Mouse (Mus musculus): Measurements from ENCODE around the gene Veph1.

Veph1 gene

GRCm38 (mm10) chr3:66224931-66225537, 71.6 kb downstream of the Veph1 start:
- no peak for DNase-seq (ENCODE audit: low read depth, low spot score)

DNA sequence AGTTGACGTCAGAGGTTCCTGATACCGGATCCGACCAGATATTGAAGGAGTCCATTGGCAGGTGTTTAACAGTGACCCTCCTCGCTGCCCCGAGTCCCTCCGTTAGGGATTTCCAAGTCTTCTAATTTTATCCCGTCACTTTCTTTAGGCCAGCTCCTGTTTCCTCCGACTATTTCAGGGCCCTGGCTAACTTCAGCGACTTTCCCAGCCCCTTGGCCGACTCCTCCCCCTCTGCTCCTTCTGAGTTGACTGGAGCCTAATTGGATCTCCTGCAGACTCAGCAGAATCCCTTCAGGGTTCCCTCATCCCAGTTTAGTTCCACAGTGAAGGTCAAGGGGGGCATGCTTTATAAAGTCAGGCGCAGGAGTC, 75.4 kb downstream of the Veph1 start:
- no peak for DNase-seq (ENCODE audit: low read depth, low spot score)

- no peak for DNase-seq (ENCODE audit: low read depth, low spot score)
These were observed 75.9 kb downstream of the Veph1 start for GRCm38 (mm10) chr3:66220554-66221242.

DNA sequence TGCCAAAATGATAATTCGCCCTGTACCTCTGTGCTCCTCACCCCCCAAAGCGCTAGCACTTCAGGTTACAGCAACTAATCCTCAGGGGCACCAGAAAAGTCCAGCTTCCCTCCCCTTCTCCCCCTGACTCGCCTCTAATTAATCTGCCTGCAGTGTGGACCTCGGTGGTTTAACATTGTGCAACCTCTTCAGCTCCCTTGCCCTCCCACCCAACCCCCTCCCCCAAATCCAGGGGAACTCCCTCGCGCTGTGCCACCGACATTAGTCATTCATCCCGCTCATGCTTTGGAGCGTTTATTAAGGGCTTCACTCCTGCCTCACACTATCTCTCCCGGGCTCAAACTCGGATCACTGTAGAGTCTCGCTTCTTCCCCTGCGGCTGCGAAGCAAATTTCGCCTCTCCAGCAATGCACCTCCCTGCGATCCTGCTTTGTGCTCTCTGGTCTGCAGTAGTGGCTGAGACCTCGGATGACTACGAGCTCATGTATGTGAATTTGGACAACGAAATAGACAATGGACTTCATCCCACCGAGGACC, 76.9 kb downstream of the Veph1 start, which contains the start of gene Ptx3:
Gene Ptx3, plus strand, starts transcription at position 256 of the 537 bp plus-strand sequence.
- no peak for DNase-seq (ENCODE audit: low read depth, low spot score)

- no peak for DNase-seq (ENCODE audit: low read depth, low spot score)
These were observed 80.9 kb downstream of the Veph1 start for GRCm38 (mm10) chr3:66215759-66216158.

GRCm38 (mm10) chr3:66213524-66213923, 83.1 kb downstream of the Veph1 start:
- no peak for DNase-seq (ENCODE audit: low read depth, low spot score)

- no peak for DNase-seq (ENCODE audit: low read depth, low spot score)
These were observed 87.6 kb downstream of the Veph1 start for GRCm38 (mm10) chr3:66208836-66209573.

DNA sequence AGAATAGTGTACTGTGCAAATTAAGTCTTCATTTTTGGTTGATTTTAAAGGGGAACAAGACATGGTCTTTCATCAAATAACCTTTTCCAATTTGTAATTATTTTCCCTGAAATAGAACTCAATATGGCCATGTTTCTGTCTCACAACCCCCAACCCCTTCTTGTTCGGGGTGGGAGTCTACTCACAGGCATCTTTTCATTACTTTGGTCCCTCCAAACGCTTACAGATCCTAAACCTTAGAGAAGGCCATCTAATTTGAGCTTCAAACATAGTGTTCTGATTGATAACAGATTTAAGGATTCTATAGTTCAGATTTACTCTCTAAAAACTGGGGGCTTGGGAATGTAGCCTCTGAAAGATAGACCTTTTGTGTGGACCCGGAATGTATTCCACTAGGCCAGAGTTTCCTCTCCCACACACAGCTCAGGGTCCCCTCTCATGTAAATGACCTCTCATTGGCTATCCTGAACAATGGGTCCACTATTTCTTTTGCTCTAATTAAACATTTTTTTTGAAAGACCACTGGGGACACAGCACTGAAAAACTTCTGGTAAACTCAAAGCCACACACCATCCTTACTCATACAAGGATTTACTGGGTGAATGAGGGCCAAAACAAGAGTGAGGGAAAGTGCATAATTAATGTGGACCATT, 102.6 kb downstream of the Veph1 start:
- DNase-seq (ENCODE audit: low read depth, low spot score), result no peak

- peak; percentile 11 for DNase-seq (ENCODE audit: low read depth, low spot score)
These were observed 117.0 kb downstream of the Veph1 start for GRCm38 (mm10) chr3:66179647-66180046.

- DNase-seq (ENCODE audit: low read depth, low spot score), result no peak
These were observed 123.7 kb downstream of the Veph1 start for GRCm38 (mm10) chr3:66172907-66173306.

DNA sequence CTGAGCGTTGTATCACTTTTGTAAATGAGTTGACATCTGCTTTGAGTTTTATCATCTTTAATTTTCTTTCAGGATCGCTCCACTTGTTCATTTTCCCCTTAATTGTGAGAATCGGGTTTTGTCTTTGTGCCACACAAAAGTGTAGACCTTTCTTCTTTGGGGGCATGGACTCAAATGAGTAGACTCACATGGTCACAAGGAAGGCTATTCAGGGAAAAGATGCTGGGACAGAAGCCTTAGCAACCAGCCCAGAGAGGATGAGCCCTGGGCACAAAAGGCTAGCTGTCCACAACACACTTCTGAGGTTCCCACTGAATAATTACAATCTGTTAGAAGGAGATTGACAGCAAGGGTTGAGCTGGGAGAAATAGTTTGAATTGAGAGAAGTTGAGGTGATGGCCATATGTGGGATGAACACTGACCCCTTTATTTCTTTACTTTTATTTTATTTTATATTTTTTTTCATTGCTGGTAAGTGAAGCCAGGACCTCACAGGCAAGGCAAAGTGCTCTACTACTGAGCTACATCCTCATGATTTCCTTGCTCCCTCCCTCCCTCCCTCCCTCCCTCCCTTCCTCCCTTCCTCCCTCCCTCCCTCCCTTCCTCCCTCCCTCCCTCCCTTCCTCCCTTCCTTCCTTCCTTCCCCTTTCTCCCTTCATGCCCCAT, 126.6 kb downstream of the Veph1 start:
- DNase-seq (ENCODE audit: low read depth, low spot score), result no peak

GRCm38 (mm10) chr3:66166606-66167290, 129.9 kb downstream of the Veph1 start:
- no peak for DNase-seq (ENCODE audit: low read depth, low spot score)

DNA sequence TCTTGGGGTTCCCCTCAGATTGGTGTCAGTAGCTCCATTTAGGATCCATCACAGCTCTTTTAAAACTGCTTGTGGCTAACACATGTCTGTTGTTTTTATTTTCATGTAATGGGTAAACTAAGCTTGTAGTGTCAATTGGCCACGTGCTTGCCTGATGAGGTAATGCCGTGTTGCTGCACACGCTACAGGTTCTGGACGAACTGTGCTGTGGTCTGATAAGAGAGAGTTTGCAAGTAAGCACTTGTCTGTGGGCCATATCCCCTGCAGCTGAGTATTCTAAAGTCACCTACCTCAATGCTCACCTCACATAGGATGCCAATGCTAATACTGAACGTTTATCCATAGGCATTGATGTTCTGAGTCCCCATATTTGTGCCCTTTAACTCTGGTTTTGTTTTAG, 131.6 kb downstream of the Veph1 start:
- no peak for DNase-seq (ENCODE audit: low read depth, low spot score)

- no peak for DNase-seq (ENCODE audit: low read depth, low spot score)
These were observed 132.1 kb downstream of the Veph1 start for GRCm38 (mm10) chr3:66164585-66164984.

DNA sequence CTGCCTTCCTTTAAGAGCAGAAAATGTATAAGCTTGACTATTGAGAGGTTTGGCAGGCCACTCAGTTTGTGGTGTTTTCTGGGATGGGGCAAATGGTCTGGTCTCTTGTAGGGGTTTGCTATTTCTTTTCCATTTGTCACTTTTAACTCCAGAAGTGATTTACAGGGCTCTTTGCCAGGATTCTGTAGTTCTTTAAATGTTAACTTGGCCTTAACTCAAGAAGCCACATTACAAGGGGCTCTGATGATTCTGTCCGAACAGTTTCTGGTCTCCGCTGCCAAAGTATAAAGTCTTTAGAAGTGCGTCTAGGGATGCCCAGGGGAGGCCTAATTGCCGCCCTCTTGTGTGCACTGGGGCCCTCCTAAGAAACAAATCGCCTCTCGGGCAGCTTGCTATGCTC, 134.0 kb downstream of the Veph1 start:
- DNase-seq (ENCODE audit: low read depth, low spot score), result no peak

DNA sequence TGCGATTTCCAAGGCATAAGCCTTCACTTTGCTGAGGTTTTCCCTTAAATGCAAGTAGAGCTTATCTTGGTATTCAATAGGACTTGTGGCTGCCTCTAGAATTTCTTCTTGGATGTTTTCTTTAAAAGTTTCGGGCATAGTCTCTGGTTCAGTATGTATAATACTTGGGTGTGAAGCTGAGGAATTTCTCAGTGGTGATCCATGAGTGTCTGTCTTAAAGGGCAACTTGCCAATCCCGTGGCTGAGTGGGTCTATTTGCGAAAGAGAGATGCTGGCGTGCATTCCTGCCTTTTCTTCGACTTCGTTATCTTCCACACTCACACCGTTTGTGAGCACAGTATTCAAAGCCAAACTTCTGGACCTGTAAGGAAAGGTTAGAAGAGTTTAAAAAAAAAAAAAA, 138.7 kb downstream of the Veph1 start:
- no peak for DNase-seq (ENCODE audit: low read depth, low spot score)

DNA sequence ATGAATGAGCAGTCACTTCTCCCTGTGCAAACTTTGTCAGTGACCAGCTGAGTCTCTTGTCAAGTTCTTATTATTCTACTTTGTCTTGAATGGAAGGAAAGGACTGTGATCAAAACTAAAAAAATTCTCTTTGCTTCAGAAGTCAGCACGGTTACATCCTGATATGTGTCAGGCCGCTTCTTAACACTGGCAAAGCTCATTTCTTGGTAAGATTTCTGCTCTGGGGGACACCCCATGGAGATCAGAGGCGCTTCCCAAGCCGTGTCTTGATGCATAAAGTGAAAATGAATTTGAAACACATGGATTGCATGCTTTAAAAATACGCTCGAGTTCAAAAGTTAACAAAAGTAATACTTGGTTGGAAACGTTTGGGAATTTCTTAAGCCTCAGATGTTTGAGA, 159.0 kb downstream of the Veph1 start:
- DNase-seq (ENCODE audit: low read depth, low spot score), result no peak

DNA sequence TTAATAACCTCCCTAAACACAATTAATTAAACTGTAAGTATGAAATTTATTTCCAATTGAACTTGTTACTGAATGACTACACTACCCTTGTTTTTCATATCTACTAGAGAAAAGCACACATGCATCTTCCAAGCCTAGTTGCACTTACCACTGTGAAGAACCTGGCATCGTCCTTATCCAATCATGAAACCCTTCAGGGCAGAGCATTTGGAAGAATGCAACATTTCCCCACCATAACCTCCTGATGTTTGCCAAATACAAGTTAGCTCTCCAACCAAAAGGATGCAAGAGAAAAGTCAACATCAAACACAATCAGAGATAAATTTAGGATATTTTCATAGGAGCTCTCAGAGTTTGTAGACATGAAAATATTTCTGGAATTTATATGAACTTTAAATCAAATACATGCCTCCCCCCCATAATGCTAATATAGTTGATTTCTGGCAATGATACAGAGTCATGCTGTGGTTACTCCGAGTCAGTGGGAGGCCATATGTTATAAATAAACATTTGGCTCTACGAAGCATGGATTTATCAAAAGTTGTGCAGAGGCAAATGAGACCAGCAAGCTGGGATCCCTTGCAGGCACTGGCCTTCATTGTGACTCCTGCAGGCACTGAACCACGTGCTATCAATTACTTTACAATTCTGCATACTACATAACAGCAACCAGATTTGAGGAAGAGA, 165.2 kb downstream of the Veph1 start:
- no peak for DNase-seq (ENCODE audit: low read depth, low spot score)

- peak; percentile 32 for DNase-seq (ENCODE audit: low read depth, low spot score)
These were observed 166.9 kb downstream of the Veph1 start for GRCm38 (mm10) chr3:66129689-66130088.

- DNase-seq (ENCODE audit: low read depth, low spot score), result no peak
These were observed 191.1 kb downstream of the Veph1 start for GRCm38 (mm10) chr3:66105493-66105892.
